Mouse (Mus musculus) layer of hippocampus, adult 9-11 months (tissue): Measurements from ENCODE around the gene Plcd3.

Source experiments
- DNase-seq: peaks from one replicate; pipeline ENCODE4 v3.0.0; 2022

The Plcd3 gene

DNA sequence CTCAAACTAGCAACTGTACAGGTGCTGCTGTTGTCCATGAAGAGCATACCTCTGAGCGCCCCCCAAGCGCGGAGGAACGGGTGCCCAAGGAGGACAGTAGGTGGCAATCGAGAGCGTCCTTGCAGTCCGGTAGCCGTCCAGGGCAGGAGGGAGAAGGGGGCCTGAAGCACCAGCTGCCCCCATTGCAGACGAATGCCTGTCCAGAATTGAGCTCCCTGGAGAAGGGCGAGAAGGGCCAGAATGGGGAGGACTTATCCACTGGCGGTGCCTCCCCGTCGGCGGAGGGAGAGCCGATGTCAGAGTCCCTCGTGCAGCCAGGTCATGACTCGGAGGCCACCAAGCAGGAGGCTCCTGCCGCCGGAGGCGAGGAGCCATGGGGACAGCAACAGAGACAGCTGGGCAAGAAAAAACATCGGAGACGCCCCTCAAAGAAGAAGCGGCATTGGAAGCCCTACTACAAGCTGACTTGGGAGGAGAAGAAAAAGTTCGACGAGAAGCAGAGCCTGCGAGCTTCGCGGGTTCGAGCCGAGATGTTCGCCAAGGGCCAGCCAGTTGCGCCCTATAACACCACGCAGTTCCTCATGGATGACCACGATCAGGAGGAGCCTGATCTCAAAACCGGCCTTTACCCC is 15.6 kb upstream of the Plcd3 start:
- DNase-seq, result peak; percentile 73

DNA sequence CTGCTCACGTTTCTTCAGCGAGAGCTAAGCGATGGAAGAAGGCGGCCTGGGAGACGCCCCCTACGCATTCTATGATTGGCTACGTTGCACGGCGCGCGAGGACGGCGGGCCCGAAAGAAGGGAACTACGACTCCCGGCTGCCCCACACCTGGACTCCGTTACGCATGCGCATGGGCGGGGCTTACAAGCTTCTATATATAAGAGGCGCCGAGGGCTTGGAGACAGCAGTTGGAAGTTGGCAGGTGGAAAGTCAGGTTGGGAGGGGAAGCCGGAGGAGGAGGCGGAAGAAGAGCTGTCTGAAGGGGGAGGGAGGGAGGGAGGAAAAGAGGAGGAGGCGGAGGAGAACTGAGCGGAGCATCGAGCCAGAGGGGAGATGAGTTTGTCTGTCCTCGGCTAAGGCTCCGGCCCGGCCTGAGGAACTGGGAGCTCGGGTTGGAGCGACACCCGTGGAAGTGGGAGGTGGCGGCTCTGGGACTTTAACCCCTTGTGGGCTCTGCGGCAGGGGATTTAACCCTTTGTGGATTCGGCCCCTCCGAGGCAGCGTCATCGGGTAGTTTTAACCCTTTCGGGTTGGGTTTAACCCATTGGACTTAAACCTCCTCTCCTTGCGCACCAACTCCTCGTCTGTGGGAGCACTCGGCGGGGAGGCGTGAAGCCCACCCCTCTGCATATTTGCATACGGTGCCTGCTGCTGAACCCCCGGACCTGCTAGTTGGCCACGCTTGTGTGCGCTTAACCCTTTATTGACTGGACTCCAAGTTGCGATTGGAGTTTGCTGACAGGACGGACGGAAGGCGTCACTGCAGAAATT is 14.8 kb upstream of the Plcd3 start, which contains the start of gene Hexim1:
Gene Hexim1, plus strand, starts transcription at position 224 of the 811 bp plus-strand sequence.
- peak; percentile 100 for DNase-seq

DNA sequence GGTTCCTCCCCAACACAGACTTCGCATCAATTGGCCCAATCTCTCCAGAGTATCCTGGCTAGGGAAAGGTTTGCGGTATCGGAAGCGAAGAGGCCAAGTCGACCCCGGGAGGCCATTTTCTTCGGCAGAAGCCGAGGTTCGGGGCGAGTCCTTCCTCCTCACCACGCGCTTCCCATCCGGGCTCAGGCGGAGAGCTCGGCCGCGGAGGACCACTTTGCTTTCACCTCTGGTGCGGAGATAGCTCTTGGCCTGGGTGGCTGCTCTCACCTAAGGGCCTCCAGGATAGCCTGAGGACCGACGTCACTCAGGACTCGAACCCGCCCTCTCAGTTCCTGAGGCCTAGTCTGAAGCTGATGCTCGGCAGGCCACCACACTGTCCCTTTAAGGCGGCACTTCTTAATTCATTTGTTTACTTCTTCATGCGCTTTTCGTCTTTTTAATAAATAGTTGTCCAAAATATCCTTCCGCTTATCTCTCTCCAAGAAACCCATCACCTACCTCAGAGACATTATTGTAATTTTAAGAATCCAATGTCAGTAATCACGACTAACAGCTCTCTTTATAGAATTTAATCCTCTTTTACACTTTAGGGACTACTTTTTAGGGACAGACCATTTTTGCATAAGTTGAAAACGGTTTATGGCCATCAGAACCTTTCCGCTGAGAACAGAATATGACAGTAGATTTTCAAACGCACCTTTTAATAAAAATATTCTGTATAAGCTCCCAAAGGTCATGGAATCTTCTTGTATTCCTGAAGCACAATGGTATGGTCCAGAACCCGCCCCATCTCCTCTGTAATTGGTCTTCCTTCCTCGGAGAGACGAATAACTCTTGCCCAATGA is 13.9 kb upstream of the Plcd3 start:
- peak; percentile 90 for DNase-seq

DNA sequence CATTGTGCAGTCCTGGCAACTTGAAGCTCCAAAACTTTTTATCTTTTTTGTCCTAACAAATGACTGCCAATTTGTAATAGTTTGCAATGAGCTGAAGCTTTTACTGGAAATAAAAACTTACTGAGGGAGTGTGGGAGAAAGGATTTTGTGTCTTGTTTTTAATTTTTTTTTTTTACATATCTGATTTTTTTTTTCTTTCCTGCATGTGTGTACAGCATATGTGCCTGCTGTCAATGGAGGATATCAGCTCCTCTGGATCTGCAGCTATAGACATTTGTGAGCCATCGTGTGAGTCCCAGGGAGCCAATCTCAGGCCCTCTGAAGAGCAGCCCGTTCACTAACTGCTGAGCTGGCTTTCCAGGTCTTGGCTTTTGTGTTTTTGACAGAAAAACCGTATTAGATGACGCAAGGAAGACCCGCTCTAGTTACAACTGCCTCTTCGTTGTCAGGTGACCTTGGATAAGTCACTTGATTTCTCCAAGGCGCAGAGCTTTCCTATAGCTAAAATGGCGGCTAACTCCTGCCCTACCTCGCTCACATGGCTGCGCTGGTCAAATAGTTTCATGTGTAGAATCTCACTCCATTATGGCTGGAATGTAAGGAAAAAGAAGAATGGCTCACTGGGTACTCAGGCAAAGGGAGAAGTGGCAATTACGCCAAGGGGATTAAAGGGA is 12.9 kb upstream of the Plcd3 start:
- DNase-seq, result no peak

DNA sequence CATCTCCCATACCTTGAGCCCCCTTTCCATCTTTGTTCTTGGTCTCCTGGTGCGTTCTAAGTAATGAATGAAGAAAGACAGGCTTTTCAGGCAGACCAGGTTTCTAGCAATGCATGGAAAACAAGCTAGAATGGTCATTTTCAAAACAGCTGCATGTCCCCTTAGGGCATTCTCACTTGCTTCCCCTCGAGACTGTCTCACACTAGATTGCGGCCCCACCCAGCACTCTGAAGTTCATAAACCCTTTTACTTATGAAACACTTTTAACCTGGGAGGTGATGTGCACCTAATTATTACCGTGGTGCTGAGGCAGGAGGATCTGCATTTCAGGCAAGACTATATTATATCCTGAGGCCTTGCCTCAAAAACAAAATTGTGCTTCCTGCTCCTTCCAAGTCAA is 12.3 kb upstream of the Plcd3 start:
- no peak for DNase-seq

DNA sequence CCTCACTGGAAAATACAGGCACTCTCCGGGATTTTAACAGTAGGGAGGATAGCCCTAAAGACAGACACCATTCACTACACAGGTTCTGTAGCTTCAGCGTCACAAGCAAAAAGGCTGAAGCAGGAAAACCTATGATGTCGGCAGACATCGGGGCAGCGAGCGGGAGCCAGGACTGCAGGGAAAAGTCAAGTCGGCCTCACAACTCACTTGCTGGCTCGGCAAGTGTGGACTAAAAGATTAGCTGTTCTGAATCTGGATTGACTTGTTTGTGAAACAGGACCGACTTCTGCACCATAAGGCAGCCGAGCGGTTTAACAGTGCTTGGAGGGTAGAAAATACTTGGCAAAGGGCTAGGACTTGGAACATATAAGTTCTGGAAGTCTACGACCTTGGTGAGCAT is 11.5 kb upstream of the Plcd3 start:
- no peak for DNase-seq

DNA sequence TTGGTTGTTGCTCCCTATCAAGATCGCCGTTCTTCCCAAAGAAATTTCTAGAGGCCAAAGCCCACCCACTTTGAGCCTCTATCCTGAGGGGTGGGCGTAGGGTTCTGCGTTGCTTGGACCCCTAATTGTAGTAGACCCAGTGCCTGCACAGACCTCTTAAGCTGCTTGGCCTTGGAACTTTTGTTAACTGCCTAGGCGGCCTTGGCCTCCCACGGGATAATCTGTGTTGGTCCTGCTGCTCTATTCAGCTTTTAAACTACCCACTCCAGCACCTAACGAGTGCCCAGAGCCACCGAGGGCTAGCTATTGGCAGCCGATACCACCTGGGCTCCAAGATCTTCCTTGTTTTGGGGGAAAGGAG is 11.1 kb upstream of the Plcd3 start:
- DNase-seq, result no peak

DNA sequence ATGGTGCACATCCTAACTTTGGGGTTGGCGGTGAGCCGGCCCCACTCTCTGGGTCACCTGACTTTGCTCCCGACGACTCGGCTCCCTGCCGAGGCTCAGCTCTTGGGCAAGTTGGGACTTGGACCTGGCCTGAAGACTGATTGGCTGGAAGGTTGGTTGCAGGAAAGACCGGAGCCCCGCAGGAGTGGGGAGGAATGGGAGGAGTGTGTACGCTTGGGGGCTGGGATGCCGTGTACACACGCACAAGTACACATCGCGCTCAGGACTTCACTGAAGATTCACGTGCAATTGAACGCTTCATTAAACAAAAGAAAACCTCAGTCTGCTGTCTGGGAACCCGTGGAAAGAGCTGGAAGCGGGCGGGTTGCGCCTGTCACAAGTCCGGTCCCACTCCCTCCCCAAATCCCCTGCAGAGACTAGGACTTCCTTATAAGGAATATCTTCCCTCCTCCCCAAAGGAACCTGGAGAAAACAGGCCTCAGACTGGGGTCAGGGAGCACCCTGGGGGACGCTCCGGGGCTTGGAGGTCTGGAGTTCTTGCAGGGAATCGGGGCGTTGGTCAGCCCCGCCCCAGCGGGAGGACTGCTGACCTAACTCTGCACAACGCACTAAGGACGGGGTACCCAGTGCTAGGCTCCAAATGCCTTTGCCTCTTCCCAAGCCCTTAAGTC is 10.6 kb upstream of the Plcd3 start:
- DNase-seq, result no peak

DNA sequence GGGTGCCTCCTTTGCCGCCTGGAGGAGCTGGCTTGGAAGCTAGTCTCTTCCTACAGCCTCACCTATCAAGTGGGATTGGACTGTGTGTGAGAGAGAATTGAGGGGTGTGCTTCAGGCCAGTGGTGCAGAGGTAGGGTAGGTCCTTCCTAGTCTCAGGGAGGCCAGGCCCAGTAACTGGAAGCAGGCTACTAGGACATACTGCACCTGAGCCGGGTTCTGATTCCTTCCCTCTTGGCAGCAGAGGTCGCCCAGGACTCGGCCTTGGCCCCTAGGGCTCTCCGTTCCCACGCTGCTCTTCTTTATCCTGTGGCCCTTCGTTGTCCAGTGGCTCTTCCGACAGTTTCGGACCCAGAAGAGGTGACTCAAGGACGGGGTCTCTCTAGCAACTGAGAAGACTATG is 9.8 kb upstream of the Plcd3 start:
- DNase-seq, result no peak

DNA sequence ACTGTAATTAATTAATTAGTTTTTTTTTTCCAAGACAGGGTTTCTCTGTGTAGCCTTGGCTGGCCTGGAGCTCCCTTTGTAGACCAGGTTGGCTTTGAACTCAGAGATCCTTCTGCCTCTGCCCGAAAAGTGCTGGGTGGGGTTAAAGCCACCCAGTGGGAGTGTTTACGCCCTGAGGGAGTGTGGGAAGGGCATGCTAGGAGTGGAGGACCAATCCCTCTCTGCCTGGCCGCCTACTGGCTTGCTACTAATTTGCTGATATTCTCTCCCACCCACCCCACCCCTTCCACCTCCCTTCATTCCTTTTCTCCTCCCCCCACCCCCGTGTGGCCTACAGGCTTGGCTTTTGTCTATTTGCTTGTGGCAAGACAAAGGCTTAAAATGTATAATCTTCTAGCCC is 4.9 kb upstream of the Plcd3 start:
- no peak for DNase-seq

DNA sequence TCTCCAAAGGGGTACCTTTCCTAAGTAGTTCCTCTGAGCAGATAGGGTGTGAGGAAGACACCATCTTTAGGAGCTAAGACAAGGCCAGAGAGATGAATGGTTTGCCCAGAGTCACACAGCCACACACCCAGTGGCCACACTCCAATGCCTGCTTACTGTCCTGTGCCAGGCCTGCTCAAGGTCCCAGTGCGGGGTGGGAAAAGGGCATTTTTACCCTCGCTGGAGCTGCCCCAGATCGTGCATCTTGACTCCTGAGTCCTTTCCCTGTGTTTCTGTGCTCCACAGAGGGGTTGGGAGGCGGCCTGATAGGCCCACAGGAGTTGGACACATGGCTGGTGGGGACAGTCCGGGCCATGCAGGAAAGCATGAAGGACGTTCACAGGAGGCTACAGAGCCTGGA is 4.4 kb upstream of the Plcd3 start:
- no peak for DNase-seq

DNA sequence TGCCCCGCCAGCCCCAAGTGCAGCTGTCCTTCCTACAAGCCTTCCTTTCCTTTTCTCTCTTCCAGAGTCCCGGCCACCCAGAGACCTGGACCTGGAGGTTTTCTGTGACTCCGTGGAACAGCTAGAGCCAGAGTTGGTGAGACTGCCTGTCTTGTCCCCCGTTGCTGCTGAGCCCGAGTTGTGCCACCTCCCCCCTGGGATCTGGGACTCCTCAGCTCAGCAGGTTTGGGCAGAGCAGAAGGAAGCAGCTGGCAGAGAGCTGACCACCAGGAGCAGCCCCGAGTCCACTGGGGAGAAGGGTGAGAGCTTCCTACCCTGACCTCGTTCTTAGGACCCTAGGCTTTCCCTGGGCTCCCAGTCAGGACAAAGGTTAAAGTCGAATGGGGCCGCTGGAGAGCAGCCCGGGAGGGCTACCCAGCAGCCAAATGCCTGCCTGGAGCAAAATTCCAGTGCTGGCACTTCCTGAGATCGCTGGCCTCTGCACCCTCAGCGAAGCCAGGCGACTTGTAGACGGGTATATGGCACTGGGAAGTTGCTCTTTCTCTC is 3.8 kb upstream of the Plcd3 start:
- no peak for DNase-seq

DNA sequence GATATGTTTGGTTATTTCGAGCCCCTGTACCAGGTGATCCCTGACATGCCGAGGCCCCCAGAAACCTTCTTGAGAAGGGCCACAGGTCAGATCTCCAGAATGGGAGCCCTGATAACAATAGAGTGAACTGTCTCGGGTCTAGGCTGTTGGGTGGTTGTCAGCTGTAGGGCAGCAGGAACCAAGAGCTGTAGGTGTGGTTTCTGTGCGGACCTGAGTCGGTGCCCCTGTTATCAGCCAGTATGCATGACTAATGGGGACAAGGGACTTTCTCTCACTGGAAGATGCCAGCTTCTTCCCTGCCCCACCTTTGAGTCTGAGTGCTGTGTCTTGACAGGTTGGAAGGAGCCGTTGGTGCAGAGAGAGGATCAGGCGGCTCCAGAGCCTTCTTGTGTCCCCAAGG is 3.0 kb upstream of the Plcd3 start:
- no peak for DNase-seq

DNA sequence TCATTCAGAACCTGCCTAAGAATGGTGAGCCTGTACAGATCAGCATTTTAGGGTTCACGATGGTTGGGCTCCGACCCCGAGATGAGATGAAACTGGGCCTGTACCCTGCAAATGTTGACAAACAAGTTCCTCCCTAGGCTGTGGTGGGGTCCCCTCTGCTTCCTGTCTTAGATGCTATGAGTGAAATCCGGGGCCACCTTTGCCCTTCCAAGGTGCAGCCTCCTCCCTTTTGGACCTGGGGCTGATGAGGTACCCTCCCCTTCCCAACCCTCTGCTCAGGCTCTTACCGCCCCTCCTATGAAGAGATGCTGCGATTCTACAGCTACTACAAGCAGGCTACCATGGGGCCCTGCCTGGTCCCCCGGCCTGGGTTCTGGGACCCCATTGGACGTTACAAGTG is 2.2 kb upstream of the Plcd3 start:
- no peak for DNase-seq

DNA sequence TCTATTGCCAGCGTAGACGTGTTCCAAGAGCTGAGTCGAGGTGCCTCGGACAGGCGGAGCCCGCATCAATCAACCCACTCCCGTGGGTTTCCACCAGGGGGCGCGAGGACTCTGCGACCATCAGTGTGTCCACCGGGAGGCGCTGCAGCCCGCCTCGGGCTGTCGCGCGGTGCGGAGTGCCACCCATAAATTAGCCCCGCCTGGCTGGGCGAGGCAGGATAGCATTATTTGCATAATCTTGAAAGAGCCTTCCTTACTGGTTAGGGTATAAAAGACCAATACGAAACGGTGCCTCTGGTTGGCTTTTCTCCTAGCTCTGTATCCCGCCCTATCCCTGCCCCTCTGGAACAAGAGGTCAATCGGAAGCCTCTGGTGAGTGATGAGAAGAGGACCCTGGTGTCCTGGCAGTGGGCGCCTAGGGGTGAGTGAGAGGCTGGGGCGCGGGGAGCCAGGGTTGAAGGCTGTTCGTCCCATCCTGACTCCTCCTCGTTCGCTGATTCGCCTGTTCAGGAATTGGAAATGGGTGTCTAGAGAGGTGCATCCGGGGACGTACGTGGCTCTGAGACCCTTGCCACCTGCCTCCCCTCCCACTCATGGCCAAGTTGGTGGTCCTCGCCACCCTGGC is 1.4 kb upstream of the Plcd3 start:
- peak; percentile 97 for DNase-seq

DNA sequence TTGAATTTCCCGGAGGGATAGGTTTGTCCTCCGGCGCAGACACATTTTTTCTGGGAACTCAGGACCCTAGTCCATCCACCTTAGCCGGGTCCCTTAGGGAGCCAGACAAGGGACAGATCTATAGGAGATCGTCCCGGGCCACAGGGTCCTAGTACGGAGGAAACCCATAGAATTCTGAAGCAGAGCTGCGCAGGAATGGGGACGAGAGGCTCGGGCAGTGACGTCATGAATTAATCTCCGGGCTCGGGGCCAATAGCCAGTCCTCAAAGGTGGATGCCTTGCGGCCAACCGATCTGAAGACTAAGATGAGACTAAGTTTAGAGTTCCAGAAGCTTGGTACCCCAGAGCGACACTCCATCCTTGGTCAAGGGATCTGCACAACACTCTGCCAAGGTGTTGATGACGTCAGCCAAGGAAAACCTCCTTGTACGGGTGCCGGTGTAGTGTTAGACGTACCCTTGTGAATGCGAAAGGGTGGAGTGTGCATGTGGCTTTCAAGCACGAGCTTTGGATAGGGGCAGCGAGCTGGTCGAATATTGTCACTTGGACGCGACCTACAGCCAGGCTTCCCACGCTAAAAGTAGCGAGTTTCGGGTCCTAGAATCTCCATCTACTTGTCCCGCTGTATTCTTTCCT is 526 bp upstream of the Plcd3 start:
- peak; percentile 79 for DNase-seq

DNA sequence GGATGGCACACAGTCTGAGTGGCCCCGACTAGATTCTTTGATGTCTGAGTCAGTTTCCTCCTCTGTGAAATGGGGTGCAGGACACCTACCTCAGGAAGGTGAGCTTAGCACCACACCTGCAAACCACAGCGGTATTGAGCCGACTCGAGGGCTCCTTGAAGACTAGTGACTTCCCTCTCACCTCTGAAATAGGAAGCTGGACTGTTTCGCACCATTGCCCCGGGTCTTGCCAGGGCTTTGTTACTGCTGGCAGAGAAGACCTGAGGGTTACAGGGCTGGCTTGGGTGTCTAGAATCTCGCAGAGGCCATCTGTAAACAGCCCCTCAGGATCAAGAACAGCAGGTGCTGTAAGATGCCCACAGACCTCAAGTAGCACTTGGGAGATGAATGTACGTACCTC is 1.1 kb downstream of the Plcd3 start:
- no peak for DNase-seq

DNA sequence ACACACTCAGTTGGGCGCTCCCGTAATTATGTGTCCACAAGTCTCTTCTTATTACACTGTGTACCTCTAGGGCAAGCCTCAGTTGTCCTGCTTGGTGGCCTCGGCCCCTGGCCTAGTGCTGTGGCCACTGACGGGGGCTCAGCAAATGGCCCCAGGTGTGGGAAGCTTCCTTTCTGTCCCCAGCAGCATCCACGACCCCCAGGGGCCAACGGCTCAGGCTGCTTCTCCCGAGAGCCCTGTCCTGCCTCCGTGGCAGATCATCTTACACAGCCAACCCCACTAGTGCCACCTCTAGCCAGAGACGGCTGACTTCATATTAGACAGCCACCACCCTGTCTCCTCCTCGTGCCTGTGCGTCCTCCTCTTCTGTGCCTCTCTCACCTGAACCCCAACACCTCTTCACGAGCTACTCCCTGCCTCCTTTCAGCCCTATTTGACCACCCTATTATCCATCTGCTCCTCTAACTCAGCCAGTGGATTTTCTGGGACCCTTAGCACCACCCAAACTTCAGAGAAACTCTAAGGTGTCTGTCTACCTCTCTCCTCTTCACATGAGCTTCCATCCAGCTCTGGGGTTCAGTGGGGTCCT is 2.0 kb downstream of the Plcd3 start:
- no peak for DNase-seq

DNA sequence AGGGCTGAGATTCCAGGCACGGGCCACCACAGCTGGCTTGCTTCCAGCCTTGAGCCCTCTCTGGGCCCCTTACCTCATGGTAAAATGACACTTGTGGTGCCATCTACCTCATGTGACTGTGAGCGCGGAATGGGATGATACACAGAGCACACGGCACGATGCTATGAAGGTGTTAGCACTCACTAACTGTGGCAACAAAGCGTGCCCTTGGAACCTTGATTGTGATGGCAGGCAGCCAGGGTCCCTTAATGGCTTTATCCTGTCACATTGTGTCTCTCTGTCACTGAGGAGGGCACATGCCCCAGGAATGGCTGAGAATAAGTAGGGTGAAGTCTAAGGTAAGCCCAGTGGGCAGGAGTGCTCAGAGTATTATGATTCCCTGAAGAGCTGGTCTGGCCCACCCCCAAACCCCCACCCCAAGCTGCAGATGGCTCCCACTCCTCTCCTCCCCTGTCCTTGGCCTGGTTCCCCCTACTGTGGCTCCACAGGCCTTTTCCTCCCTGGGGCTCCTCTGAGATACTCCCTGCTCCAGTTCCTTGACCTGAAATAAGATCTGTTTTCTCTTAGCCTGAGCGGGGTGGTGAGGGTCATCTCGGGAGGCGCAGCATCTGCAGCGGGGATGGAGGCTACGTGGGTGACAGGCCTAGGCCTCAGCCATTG is 2.8 kb downstream of the Plcd3 start:
- no peak for DNase-seq
